Mouse (Mus musculus) small intestine, adult 2 months (tissue): ENCODE measurements around the gene Sec23b.

Experiments
- CTCF ChIP-seq: fragments of 200-500 bp; IDR thresholded peaks from 2 replicates; pipeline ENCODE4 v1.5.1; 2012; ENCODE audit warnings: low read depth, mild to moderate bottlenecking, control low read depth, inconsistent platforms, low read length, moderate library complexity, mixed read lengths; ENCODE audit not compliant: insufficient replicate concordance, insufficient read length; ENCODE audit errors: extremely low read depth
- POLR2A ChIP-seq: fragments of 200-500 bp; IDR thresholded peaks from 2 replicates; pipeline ENCODE4 v1.6.1; 2012; ENCODE audit warnings: low read depth, mild to moderate bottlenecking, control low read depth, inconsistent platforms, low read length, moderate library complexity

DNA sequence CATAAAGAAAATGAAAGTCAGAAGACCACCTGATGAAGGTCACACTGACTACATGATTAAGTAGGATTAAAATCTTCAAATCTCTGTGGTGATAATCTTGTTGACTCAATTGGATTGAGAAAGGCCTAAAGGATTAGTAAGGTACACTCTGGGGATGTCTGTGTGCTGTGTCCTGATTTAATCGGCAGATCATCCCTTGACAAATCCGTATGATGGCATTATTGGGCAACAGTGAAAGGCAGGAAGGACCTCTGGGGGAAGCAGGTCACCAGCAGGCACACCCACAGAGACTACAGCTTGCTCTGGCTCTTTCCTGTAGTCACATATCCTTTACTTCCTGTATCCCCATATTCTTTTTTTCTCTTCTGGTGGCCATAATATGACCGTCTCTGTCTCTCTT is 36.3 kb upstream of the Sec23b start:
- TF ChIP-seq POLR2A: no peak
- no peak for TF ChIP-seq CTCF
